Mouse (Mus musculus) heart, adult 9 months (tissue): ENCODE data around the gene Trpm4.
"Not testable (repeated sequence)": the region's sequence is repeated elsewhere in the genome, so short reads cannot be mapped to it uniquely, and the experiment has no call there.

Experiments used
- DNase-seq, 2 experiments: peaks; one replicate each; pipeline ENCODE4 v3.0.0; 2022; ENCODE audit warnings: low spot score in 2 of 2

Gene Trpm4

GRCm38 (mm10) chr7:45255822-45256221, 77.8 kb downstream of the Trpm4 start:
- DNase-seq = not testable (repeated sequence)

GRCm38 (mm10) chr7:45253806-45254205, 79.8 kb downstream of the Trpm4 start:
- no peak for DNase-seq
